Mouse (Mus musculus) hindbrain, embryonic 13.5 days (tissue): Measurements from ENCODE around the gene Pls1. TPM values are rescaled to one million over a fixed set of nuclear protein-coding genes. Genes with fewer than 3 reads are reported as not detected.
A peak's percentile ranks its signal among the peaks of the same experiment; 100 is the strongest.

Experiments used
- ATAC-seq: fragments of 200-750 bp; cut with Nextera tagmentation; 2 replicates; pipeline ENCODE4 v1.8.0; 2017; ENCODE audit warnings: moderate TSS enrichment; ENCODE audit not compliant: low FRiP score
- H3K27ac ChIP-seq: fragments of 300-500 bp; sonication (generic); 2 replicates; pipeline ENCODE4 v1.5.1; 2015; ENCODE audit warnings: inconsistent platforms, mild to moderate bottlenecking, moderate library complexity
- H3K27me3 ChIP-seq: fragments of 300-500 bp; sonication (generic); 2 replicates; pipeline ENCODE4 v1.6.1; 2015; ENCODE audit warnings: mild to moderate bottlenecking, inconsistent platforms
- H3K36me3 ChIP-seq: fragments of 300-500 bp; sonication (generic); 2 replicates; pipeline ENCODE4 v1.6.1; 2015; ENCODE audit warnings: mild to moderate bottlenecking, inconsistent platforms
- H3K4me1 ChIP-seq: fragments of 300-500 bp; sonication (generic); replicated peaks from 2 replicates; pipeline ENCODE4 v1.6.1; 2015; ENCODE audit warnings: inconsistent platforms
- H3K4me2 ChIP-seq: fragments of 300-500 bp; sonication (generic); 2 replicates; pipeline ENCODE4 v1.6.1; 2015; ENCODE audit warnings: inconsistent platforms, mild to moderate bottlenecking, moderate library complexity
- H3K4me3 ChIP-seq: fragments of 300-500 bp; sonication (generic); 2 replicates; pipeline ENCODE4 v1.5.1; 2015; ENCODE audit warnings: mild to moderate bottlenecking, inconsistent platforms
- H3K9ac ChIP-seq: fragments of 300-500 bp; sonication (generic); 2 replicates; pipeline ENCODE4 v1.6.1; 2015; ENCODE audit warnings: mild to moderate bottlenecking, inconsistent platforms
- H3K9me3 ChIP-seq: fragments of 300-500 bp; sonication (generic); 2 replicates; pipeline ENCODE4 v1.6.1; 2016; ENCODE audit warnings: inconsistent platforms
- whole genome bisulfite sequencing: fragments of 180-500 bp; shearing (Covaris S2); methylation state at CpG from one replicate; pipeline ENCODE4 v1.1.7; 2015; 5-methylcytosine and 5-hydroxymethylcytosine counted together
- polyA plus RNA-seq: library from polyadenylated mRNA; unstranded; fragments of >200 nt; fragmentation: Nextera tagmentation; extraction: Ambion mirVana; gene quantifications from 2 replicates; pipeline ENCODE4 v1.2.1, GENCODE M21; 2015

Gene Pls1
- polyA plus RNA-seq, 1 experiment from 2014 or later, result 3.3 TPM

- no peak overlapping the region for H3K4me3 ChIP-seq
- H3K4me2 ChIP-seq, result no peak overlapping the region
- H3K9me3 ChIP-seq, result peaks cover 3% of the 10 kb centered on the region; the same call in 1 of the 2 replicates
- no peak overlapping the region for H3K9ac ChIP-seq
- H3K36me3 ChIP-seq, result no peaks in the 10 kb centered on the region
- no peaks in the 10 kb centered on the region for H3K4me1 ChIP-seq
- ATAC-seq, result no peak
- no peak overlapping the region for H3K27ac ChIP-seq
- 94% methylated on average over 2 of the region's 2 CpGs for WGBS
- no peaks in the 10 kb centered on the region for H3K27me3 ChIP-seq
Observed at GRCm38 (mm10) chr9:95796323-95796722, 48.8 kb downstream of the Pls1 start.

GRCm38 (mm10) chr9:95795844-95796243 is 49.3 kb downstream of the Pls1 start:
- Histone ChIP-seq H3K36me3 (no peaks in the 10 kb centered on the region), H3K4me3 (no peak overlapping the region), H3K27me3 (no peaks in the 10 kb centered on the region), H3K9me3 (peaks cover 3% of the 10 kb centered on the region; the same call in 1 of the 2 replicates), H3K4me2 (no peak overlapping the region), H3K4me1 (no peaks in the 10 kb centered on the region), H3K9ac (no peak overlapping the region), H3K27ac (no peak overlapping the region)
- WGBS, result 50% methylated on average over 5 of the region's 5 CpGs
- no peak for ATAC-seq

- H3K4me2 ChIP-seq, result no peak overlapping the region
- no peaks in the 10 kb centered on the region for H3K36me3 ChIP-seq
- no peak overlapping the region for H3K9ac ChIP-seq
- H3K4me3 ChIP-seq, result no peak overlapping the region
- WGBS, result 88% methylated on average over 2 of the region's 2 CpGs
- peaks cover 3% of the 10 kb centered on the region; the same call in 1 of the 2 replicates for H3K9me3 ChIP-seq
- H3K27me3 ChIP-seq, result no peaks in the 10 kb centered on the region
- H3K4me1 ChIP-seq, result no peaks in the 10 kb centered on the region
- H3K27ac ChIP-seq, result no peak overlapping the region
- ATAC-seq, result no peak
Observed at GRCm38 (mm10) chr9:95795077-95795784, 49.9 kb downstream of the Pls1 start.

DNA sequence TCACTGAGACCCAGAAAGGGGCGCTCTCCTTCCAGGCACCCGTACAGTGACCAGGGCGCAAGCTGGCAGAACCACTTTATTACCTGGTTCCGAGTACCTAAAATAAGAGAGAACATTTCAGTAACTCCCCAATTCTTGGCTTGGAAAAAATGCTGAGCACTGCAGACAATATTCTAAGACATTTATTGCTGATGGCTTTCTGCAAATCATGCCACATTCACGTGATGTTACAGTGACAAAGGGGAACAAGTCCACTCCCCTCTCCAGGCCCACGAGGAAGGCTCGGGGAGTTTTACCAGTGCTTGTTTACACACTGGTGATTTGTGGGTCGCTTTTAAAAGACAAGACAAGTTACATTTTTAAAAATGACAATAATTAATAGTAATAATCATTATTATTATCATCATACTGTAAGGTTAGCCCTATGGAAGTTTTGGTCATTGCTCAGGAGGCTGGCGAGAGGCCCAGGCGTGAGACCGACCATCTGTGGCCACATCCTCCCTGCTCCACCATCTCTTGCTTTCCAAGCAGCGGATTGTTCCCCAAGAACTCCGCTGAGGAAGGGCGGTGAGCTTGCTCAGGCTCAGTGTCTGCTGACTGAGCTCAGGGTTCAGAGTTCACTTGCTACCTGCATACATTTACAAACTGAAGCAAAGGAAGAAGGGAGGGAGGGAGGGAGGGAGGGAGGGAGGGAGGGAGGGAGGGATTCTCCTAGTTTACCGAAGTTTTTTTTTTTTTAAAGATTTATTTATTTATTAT is 50.9 kb downstream of the Pls1 start:
- peaks cover 3% of the 10 kb centered on the region; the same call in 1 of the 2 replicates for H3K9me3 ChIP-seq
- no peaks in the 10 kb centered on the region for H3K36me3 ChIP-seq
- ATAC-seq, result no peak
- H3K4me3 ChIP-seq, result no peak overlapping the region
- 89% methylated on average over 15 of the region's 15 CpGs for WGBS
- H3K27me3 ChIP-seq, result no peaks in the 10 kb centered on the region
- H3K9ac ChIP-seq, result no peak overlapping the region
- H3K4me1 ChIP-seq, result no peaks in the 10 kb centered on the region
- no peak overlapping the region for H3K4me2 ChIP-seq
- H3K27ac ChIP-seq, result no peak overlapping the region

DNA sequence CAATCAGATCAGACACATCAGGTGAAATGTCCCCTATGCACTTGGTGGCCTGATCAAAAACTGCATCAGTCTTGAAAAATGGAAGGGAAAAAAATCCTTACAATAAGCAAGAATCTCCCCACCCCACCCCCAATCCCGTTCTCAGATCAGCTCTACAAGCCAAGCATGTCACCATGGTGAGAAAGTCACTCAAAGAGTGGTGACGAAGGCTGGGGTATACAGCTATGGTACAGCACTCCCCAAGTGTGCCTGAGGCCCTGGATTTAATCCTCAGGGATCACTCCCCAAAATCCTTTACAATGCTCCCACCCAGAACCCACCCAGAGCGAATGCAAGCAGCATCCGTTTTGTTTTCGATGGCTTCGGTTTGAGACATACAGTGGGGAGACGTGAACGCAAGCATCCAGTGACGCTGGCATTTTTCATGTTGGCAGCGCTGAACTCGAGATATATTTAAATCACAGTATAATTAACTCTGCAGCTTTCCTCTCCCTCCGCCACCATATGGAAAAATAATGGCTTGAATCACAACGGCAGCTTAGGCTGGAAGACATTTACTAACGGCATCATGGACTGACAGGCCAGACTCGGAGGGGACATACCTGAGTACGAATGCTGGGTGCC is 60.1 kb downstream of the Pls1 start:
- Histone ChIP-seq H3K4me2 (no peak overlapping the region), H3K9ac (no peak overlapping the region), H3K4me1 (no peaks in the 10 kb centered on the region), H3K9me3 (no peaks in the 10 kb centered on the region), H3K36me3 (no peaks in the 10 kb centered on the region), H3K27ac (no peak overlapping the region), H3K4me3 (no peak overlapping the region), H3K27me3 (no peaks in the 10 kb centered on the region)
- no peak for ATAC-seq
- WGBS, result 75% methylated on average over 16 of the region's 16 CpGs

- WGBS, result 62% methylated on average over 17 of the region's 17 CpGs
- no peak; the same call in 1 of the 2 replicates for ATAC-seq
- Histone ChIP-seq H3K9me3 (no peaks in the 10 kb centered on the region), H3K4me2 (0 out of 2 replicates have a peak overlapping the region, but pooled peaks have one; percentile 3), H3K27me3 (no peaks in the 10 kb centered on the region), H3K4me1 (no peaks in the 10 kb centered on the region), H3K27ac (no peak overlapping the region), H3K36me3 (no peaks in the 10 kb centered on the region), H3K4me3 (no peak overlapping the region), H3K9ac (no peak overlapping the region)
Observed at GRCm38 (mm10) chr9:95783646-95784293, 61.3 kb downstream of the Pls1 start.

GRCm38 (mm10) chr9:95771671-95772070 is 73.4 kb downstream of the Pls1 start:
- WGBS, result 86% methylated on average over 2 of the region's 2 CpGs
- Histone ChIP-seq H3K9me3 (no peaks in the 10 kb centered on the region), H3K27me3 (no peaks in the 10 kb centered on the region), H3K36me3 (no peaks in the 10 kb centered on the region), H3K9ac (no peak overlapping the region), H3K4me2 (no peak overlapping the region), H3K4me1 (no peaks in the 10 kb centered on the region), H3K4me3 (no peak overlapping the region), H3K27ac (no peak overlapping the region)
- no peak for ATAC-seq

DNA sequence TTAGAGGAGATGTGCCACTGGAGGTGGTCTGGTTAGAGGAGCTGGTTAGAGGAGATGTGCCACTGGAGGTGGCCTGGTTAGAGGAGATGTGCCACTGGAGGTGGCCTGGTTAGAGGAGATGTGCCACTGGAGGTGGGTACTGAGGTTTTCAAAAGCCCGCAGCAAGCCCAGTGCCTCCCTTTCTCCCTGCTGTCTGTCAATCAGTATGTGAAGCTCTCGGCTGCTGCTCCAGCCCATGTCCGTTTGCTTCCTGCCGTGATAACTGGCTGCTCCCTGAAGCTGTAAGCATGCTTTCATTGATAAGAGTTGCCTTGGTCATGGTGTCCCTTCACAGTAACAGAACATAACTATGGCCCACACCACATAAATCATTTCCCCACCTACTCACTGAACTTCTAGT is 81.9 kb downstream of the Pls1 start:
- no peaks in the 10 kb centered on the region for H3K9me3 ChIP-seq
- H3K27me3 ChIP-seq, result no peaks in the 10 kb centered on the region
- no peak for ATAC-seq
- no peaks in the 10 kb centered on the region for H3K4me1 ChIP-seq
- H3K4me3 ChIP-seq, result no peak overlapping the region
- no peaks in the 10 kb centered on the region for H3K36me3 ChIP-seq
- H3K4me2 ChIP-seq, result no peak overlapping the region
- 81% methylated on average over 4 of the region's 4 CpGs for WGBS
- no peak overlapping the region for H3K27ac ChIP-seq
- no peak overlapping the region for H3K9ac ChIP-seq

DNA sequence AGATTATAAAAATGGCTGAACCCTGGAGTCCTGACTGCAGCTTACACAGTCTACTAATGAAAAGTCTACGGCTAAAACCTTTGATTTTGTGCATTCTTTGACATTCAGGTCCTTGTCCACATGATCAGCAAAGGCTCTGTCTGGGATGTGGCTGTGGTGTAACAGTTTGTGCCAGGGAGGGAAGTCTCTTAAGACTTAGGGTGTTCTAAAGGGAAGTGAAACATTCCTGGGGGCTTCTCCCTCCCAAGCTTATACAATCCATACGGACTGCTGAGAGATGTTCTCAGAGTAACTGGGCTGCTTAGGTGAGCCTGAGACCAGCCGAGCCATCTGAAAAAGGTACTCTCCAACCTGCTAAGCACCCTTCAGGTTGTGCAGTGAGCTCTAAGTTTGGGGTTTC is 82.9 kb downstream of the Pls1 start:
- Histone ChIP-seq H3K4me1 (no peaks in the 10 kb centered on the region), H3K4me2 (no peak overlapping the region), H3K27me3 (no peaks in the 10 kb centered on the region), H3K9me3 (no peaks in the 10 kb centered on the region), H3K36me3 (no peaks in the 10 kb centered on the region), H3K27ac (no peak overlapping the region), H3K9ac (no peak overlapping the region), H3K4me3 (no peak overlapping the region)
- ATAC-seq, result no peak
- WGBS, result 90% methylated on average over 3 of the region's 3 CpGs

GRCm38 (mm10) chr9:95761381-95761780 is 83.7 kb downstream of the Pls1 start:
- H3K9ac ChIP-seq, result no peak overlapping the region
- H3K4me2 ChIP-seq, result no peak overlapping the region
- H3K27me3 ChIP-seq, result no peaks in the 10 kb centered on the region
- 93% methylated on average over 8 of the region's 8 CpGs for WGBS
- no peaks in the 10 kb centered on the region for H3K36me3 ChIP-seq
- H3K27ac ChIP-seq, result no peak overlapping the region
- ATAC-seq, result no peak
- no peaks in the 10 kb centered on the region for H3K4me1 ChIP-seq
- H3K9me3 ChIP-seq, result no peaks in the 10 kb centered on the region
- no peak overlapping the region for H3K4me3 ChIP-seq

GRCm38 (mm10) chr9:95750746-95751145 is 94.4 kb downstream of the Pls1 start:
- no peak for ATAC-seq
- 46% methylated on average over 9 of the region's 9 CpGs for WGBS
- Histone ChIP-seq H3K36me3 (no peaks in the 10 kb centered on the region), H3K27ac (no peak overlapping the region), H3K4me1 (peaks cover 18% of the 10 kb centered on the region), H3K27me3 (peaks cover 10% of the 10 kb centered on the region), H3K9ac (peak overlapping the region; percentile 95), H3K4me2 (peak overlapping the region; percentile 78), H3K9me3 (no peaks in the 10 kb centered on the region), H3K4me3 (peak overlapping the region; percentile 91)

GRCm38 (mm10) chr9:95750037-95750511 is 95.0 kb downstream of the Pls1 start, which contains the start of gene Trpc1:
Gene Trpc1, minus strand, starts transcription at chr9:95750375.
- H3K9ac ChIP-seq, result peak within 1 kb of the TSS; percentile 95
- under 1% methylated on average over 44 of the region's 56 CpGs for WGBS
- peaks cover 10% of the 10 kb centered on the region for H3K27me3 ChIP-seq
- H3K27ac ChIP-seq, result peak within 1 kb of the TSS; percentile 78
- H3K4me2 ChIP-seq, result peak within 1 kb of the TSS; percentile 78
- H3K36me3 ChIP-seq, result no peaks in the 10 kb centered on the region
- H3K9me3 ChIP-seq, result no peaks in the 10 kb centered on the region
- ATAC-seq, result peak; percentile 98
- peak within 1 kb of the TSS; percentile 91 for H3K4me3 ChIP-seq
- peaks cover 24% of the 10 kb centered on the region for H3K4me1 ChIP-seq
